ENCODE assay signal across 24 mouse cellular contexts in genomic region chr4:89400342-89400741, GRCm38 (mm10).
"Had no signal": no experiment of that assay in that cellular context is flagged by ENCODE, and none has a peak within 500 bp of the region (broad histone marks: within the 10 kb centered on the region; RNA-seq: fewer than 3 reads in every experiment).

No protein-coding gene starts in this region.

- H3K9ac ChIP-seq: heart, embryonic 13.5 days; heart, embryonic 15.5 days; hindbrain, embryonic 13.5 days; hindbrain, embryonic 15.5 days; kidney, embryonic 15.5 days; limb, embryonic 13.5 days; limb, embryonic 15.5 days; liver, embryonic 12.5 days had no signal

- H3K27ac ChIP-seq: heart, embryonic 10.5 days; heart, embryonic 13.5 days; heart, embryonic 15.5 days; hindbrain, embryonic 13.5 days; hindbrain, embryonic 15.5 days; hindbrain, postnatal 0 days; kidney, embryonic 15.5 days; kidney, postnatal 0 days; limb, embryonic 13.5 days; limb, embryonic 15.5 days; liver, embryonic 12.5 days had no signal

- H3K4me1 ChIP-seq: heart, embryonic 10.5 days; heart, embryonic 13.5 days; heart, embryonic 15.5 days; hindbrain, embryonic 13.5 days; hindbrain, embryonic 15.5 days; kidney, embryonic 15.5 days; limb, embryonic 13.5 days; limb, embryonic 15.5 days; liver, embryonic 12.5 days had no signal

- H3K27me3 ChIP-seq: heart, embryonic 13.5 days; heart, embryonic 15.5 days; hindbrain, embryonic 13.5 days; hindbrain, embryonic 15.5 days; kidney, embryonic 15.5 days; limb, embryonic 13.5 days; limb, embryonic 15.5 days; liver, embryonic 12.5 days had no signal

- H3K4me2 ChIP-seq: heart, embryonic 13.5 days; heart, embryonic 15.5 days; hindbrain, embryonic 13.5 days; hindbrain, embryonic 15.5 days; kidney, embryonic 15.5 days; limb, embryonic 13.5 days; limb, embryonic 15.5 days; liver, embryonic 12.5 days had no signal

- H3K9me3 ChIP-seq: heart, embryonic 10.5 days; heart, embryonic 13.5 days; heart, embryonic 15.5 days; hindbrain, embryonic 13.5 days; hindbrain, embryonic 15.5 days; kidney, embryonic 15.5 days; limb, embryonic 13.5 days; limb, embryonic 15.5 days; liver, embryonic 12.5 days had no signal

- ATAC-seq: hindbrain, postnatal 0 days; intestine, embryonic 16.5 days; liver, embryonic 12.5 days had no signal

- DNase-seq: gastrocnemius, postnatal 14 days; heart, adult 18-20 months; heart, postnatal 14 days; heart, postnatal 36 days; kidney, adult 11 months; kidney, adult 2 months; kidney, adult 9 months; kidney, postnatal 14 days; kidney, postnatal 36 days; layer of hippocampus, adult 9-11 months; layer of hippocampus, postnatal 36 days; left cerebral cortex, postnatal 4 days had no signal

- H3K4me3 ChIP-seq: heart, embryonic 10.5 days; heart, embryonic 13.5 days; heart, embryonic 15.5 days; hindbrain, embryonic 13.5 days; hindbrain, embryonic 15.5 days; kidney, embryonic 15.5 days; limb, embryonic 13.5 days; limb, embryonic 15.5 days; liver, embryonic 12.5 days had no signal

- H3K36me3 ChIP-seq: heart, embryonic 10.5 days; heart, embryonic 13.5 days; heart, embryonic 15.5 days; hindbrain, embryonic 13.5 days; hindbrain, embryonic 15.5 days; kidney, embryonic 15.5 days; limb, embryonic 13.5 days; limb, embryonic 15.5 days; liver, embryonic 12.5 days had no signal
